Mouse (Mus musculus) liver, embryonic 11.5 days (tissue): ENCODE measurements around the gene Prune2. TPM values are rescaled to one million over a fixed set of nuclear protein-coding genes. Genes with fewer than 3 reads are reported as not detected.
A peak's percentile ranks its signal among the peaks of the same experiment; 100 is the strongest.

ENCODE experiments used
- ATAC-seq: fragments of 200-750 bp; cut with Nextera tagmentation; replicated peaks from 2 replicates; pipeline ENCODE4 v1.8.0; 2017; ENCODE audit warnings: moderate number of reproducible peaks, mild to moderate bottlenecking, moderate TSS enrichment, moderate library complexity; ENCODE audit not compliant: low FRiP score
- DNase-seq: peaks from one replicate; pipeline ENCODE4 v3.0.0-alpha.2; 2017; ENCODE audit warnings: low spot score
- H3K27ac ChIP-seq: fragments of 300-500 bp; sonication (generic); 2 replicates; pipeline ENCODE4 v1.5.1; 2014; ENCODE audit warnings: mild to moderate bottlenecking, low read depth, low read length, control low read depth
- H3K27me3 ChIP-seq: fragments of 300-500 bp; sonication (generic); replicated peaks from 2 replicates; pipeline ENCODE4 v1.6.1; 2014; ENCODE audit warnings: low read length, mixed read lengths; ENCODE audit not compliant: control insufficient read depth, insufficient read depth
- H3K36me3 ChIP-seq: fragments of 300-500 bp; sonication (generic); 2 replicates; pipeline ENCODE4 v1.6.1; 2014; ENCODE audit warnings: mild to moderate bottlenecking, low read length, moderate library complexity, mixed read lengths; ENCODE audit not compliant: control insufficient read depth, insufficient read depth
- H3K4me1 ChIP-seq: fragments of 300-500 bp; sonication (generic); replicated peaks from 2 replicates; pipeline ENCODE4 v1.6.1; 2014; ENCODE audit warnings: low read length, mixed read lengths; ENCODE audit not compliant: control insufficient read depth, insufficient read depth
- H3K4me2 ChIP-seq: fragments of 300-500 bp; sonication (generic); 2 replicates; pipeline ENCODE4 v1.6.1; 2014; ENCODE audit warnings: mild to moderate bottlenecking, control low read depth, moderate library complexity
- H3K4me3 ChIP-seq: fragments of 300-500 bp; sonication (generic); 2 replicates; pipeline ENCODE4 v1.5.1; 2014; ENCODE audit warnings: low read depth, low read length, control low read depth
- H3K9ac ChIP-seq: fragments of 300-500 bp; sonication (generic); 2 replicates; pipeline ENCODE4 v1.6.1; 2014; ENCODE audit warnings: low read depth, low read length, control low read depth
- H3K9me3 ChIP-seq: fragments of 300-500 bp; sonication (generic); 2 replicates; pipeline ENCODE4 v1.6.1; 2016; ENCODE audit warnings: low read length, inconsistent platforms, mixed read lengths; ENCODE audit not compliant: control insufficient read depth
- WGBS: fragments of 180-500 bp; shearing (Covaris S2); extraction: QIAGEN DNeasy Blood & Tissue Kit; methylation state at CpG from one replicate; pipeline ENCODE4 v1.1.7; 2014; 5-methylcytosine and 5-hydroxymethylcytosine counted together
- polyA plus RNA-seq: library from polyadenylated mRNA; unstranded; fragments of >200 nt; fragmentation: Nextera tagmentation; extraction: Ambion mirVana; gene quantifications from 2 replicates; pipeline ENCODE4 v1.2.1, GENCODE M21; 2014

The Prune2 gene
- polyA plus RNA-seq, 1 experiment from 2014 or later = 1.4 TPM

DNA sequence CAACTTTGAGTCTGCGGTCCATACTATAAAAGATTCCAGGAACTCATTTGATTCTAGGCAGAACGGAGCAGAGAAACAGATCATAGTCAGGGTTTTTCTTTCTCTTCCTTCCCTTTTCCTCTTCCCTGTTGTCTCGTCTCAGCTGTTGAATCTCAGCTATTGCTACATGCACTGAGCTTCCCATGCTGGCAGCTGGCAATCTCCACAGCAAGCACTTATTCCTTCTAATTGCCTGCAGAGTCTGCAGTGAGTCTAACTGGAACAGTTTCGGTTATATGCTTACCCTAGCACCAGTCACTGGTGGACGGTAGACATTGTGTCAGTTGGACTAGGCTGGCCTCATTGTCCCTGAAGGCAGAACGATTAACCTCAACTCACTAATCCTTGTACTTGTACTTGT is 188.3 kb downstream of the Prune2 start:
- no peaks in the 10 kb centered on the region for H3K4me1 ChIP-seq
- DNase-seq (no peak), ATAC-seq (no peak)
- no peaks in the 10 kb centered on the region for H3K36me3 ChIP-seq
- no peak overlapping the region for H3K27ac ChIP-seq
- no peaks in the 10 kb centered on the region for H3K27me3 ChIP-seq
- no peak overlapping the region for H3K4me3 ChIP-seq
- no peak overlapping the region for H3K4me2 ChIP-seq
- 77% methylated on average over 6 of the region's 6 CpGs for WGBS
- no peak overlapping the region for H3K9ac ChIP-seq
- no peaks in the 10 kb centered on the region for H3K9me3 ChIP-seq

DNA sequence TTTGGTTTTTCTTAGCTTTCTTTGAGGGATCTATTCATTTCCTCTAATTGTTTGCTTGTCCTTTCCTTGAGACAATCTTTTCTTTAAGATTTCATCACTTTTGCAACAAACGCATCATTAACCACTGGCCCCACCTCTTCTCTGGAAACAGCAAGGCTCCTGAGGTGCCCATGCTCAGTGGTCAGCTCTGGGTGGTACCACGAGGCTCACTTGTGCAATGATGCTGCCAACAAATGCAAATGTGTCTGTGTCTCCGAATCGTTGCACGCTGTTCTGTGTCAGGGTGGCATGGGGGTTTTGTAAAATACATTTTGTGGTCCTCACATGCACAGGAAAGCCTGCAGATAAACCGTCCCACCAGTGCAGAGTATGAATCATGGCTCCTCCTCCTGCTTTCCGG is 194.1 kb downstream of the Prune2 start:
- Histone ChIP-seq H3K4me1 (no peaks in the 10 kb centered on the region), H3K27me3 (no peaks in the 10 kb centered on the region), H3K4me2 (no peak overlapping the region), H3K36me3 (no peaks in the 10 kb centered on the region), H3K9me3 (no peaks in the 10 kb centered on the region), H3K27ac (no peak overlapping the region), H3K9ac (no peak overlapping the region), H3K4me3 (no peak overlapping the region)
- 73% methylated on average over 7 of the region's 7 CpGs for WGBS
- DNase-seq (no peak), ATAC-seq (no peak)

DNA sequence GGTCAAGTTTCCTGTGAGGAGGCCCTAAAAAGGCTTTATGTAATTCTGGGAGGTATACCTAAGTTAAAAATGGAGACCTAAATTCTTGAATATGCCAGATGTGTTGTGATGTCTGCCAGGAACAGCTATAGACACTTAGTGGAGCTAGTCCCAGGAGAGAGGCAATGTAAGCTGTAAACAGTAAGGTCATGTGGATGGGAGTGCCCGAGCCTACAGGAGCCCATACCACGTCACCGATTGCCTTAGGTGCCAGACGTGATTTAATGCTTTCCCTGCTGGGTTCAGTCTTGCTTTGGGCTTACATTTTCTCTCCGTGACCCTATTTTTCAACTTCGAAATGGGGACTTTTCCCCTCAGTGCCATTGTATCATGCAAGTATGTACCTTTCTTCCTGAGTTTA is 195.9 kb downstream of the Prune2 start:
- no peak overlapping the region for H3K4me2 ChIP-seq
- WGBS = 81% methylated on average over 6 of the region's 6 CpGs

DNA sequence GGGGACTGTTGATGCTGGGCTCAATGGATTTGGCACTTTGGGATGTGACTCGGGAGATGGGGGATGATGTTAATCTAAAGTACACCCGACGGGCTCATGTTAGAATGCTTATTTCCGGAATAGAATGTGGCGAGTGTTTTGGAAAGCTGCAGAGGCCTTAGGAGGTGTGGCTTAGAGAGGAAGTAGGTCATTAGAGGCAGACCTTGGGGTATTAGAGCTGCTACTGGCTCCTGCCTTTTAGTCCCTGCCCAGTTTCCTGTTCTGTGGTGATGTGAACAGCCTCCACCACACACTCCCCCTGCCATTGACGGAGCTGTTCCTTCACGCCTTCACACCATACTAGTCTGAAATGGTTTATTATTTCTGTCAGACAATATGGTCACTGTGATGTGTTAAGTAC is 196.5 kb downstream of the Prune2 start:
- Histone ChIP-seq H3K36me3 (no peaks in the 10 kb centered on the region), H3K27me3 (no peaks in the 10 kb centered on the region), H3K4me3 (no peak overlapping the region), H3K9me3 (no peaks in the 10 kb centered on the region), H3K27ac (no peak overlapping the region), H3K4me1 (no peaks in the 10 kb centered on the region), H3K4me2 (no peak overlapping the region), H3K9ac (no peak overlapping the region)
- DNase-seq = no peak
- ATAC-seq = no peak
- WGBS = 74% methylated on average over 7 of the region's 7 CpGs

More for the DNA sequence above, 195.9 kb downstream of the Prune2 start:
- no peaks in the 10 kb centered on the region for H3K27me3 ChIP-seq
- no peaks in the 10 kb centered on the region for H3K4me1 ChIP-seq
- no peaks in the 10 kb centered on the region for H3K9me3 ChIP-seq
- no peak overlapping the region for H3K27ac ChIP-seq
- no peak for ATAC-seq
- no peak overlapping the region for H3K4me3 ChIP-seq
- no peak overlapping the region for H3K9ac ChIP-seq
- no peaks in the 10 kb centered on the region for H3K36me3 ChIP-seq
- no peak for DNase-seq

DNA sequence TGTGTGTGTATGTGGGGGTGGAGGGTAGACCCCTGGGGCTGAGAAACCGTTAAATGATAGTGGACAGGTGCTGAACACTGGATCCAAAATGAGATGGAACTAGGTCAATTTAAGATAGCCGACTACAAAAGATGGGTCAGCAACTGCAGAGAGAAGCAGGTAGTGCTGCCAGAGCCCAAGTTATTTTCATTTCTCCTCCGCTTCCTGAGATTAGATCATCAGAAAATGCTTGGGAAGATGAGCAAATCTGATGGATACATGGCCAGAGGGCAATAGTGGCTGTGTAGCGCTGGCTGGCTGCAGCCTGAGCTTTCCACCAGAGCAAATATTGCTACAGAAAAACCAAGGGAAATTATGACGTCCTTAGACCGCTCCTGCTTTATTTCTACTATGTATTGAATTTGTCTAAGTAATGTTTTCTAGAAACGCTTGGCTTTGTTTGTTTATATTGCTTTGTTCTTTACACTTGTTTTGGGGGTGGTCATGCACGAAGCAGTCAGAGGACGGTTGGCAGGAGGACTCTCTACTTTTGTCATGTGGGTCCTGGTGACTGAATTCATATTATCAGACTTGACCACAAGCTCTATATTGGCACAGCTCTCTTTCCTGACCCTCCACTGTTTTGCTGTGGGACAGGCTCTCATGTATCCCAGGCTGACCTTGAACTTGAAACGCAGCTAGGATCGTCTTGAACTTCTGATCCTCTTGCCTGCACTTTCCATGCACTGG is 198.2 kb downstream of the Prune2 start:
- DNase-seq (no peak), ATAC-seq (no peak)
- Histone ChIP-seq H3K27ac (no peak overlapping the region), H3K27me3 (no peaks in the 10 kb centered on the region; the same call in 1 of the 2 replicates), H3K36me3 (no peaks in the 10 kb centered on the region), H3K4me2 (no peak overlapping the region), H3K9ac (no peak overlapping the region), H3K4me3 (no peak overlapping the region), H3K9me3 (no peaks in the 10 kb centered on the region), H3K4me1 (no peaks in the 10 kb centered on the region)
- WGBS = 88% methylated on average over 11 of the region's 11 CpGs

DNA sequence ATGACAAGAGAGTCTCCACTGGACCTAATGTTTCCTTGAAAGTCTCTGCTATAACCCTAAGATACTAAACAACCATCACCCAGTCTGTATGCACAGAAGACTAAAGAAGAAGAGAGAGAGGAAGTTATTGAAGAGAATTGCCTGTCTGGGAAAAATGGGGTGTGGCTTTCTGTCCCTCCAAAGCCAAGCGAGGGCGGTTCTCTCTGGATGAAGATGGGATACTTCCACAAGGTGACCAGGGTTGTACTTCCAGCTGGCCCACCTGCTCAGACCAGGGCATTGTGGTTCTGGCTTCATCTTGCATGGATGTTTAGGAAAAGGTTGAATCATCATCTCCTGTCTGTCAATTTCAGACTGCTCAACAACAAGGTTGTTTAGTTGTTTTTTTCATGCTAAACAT is 199.3 kb downstream of the Prune2 start:
- H3K27me3 ChIP-seq = no peaks in the 10 kb centered on the region; the same call in 1 of the 2 replicates
- H3K9ac ChIP-seq = no peak overlapping the region
- WGBS = 71% methylated on average over 2 of the region's 2 CpGs
- no peak overlapping the region for H3K4me2 ChIP-seq
- H3K36me3 ChIP-seq = no peaks in the 10 kb centered on the region
- no peak overlapping the region for H3K4me3 ChIP-seq
- no peak overlapping the region for H3K27ac ChIP-seq
- no peak for DNase-seq
- ATAC-seq = no peak
- no peaks in the 10 kb centered on the region for H3K4me1 ChIP-seq
- H3K9me3 ChIP-seq = no peaks in the 10 kb centered on the region

DNA sequence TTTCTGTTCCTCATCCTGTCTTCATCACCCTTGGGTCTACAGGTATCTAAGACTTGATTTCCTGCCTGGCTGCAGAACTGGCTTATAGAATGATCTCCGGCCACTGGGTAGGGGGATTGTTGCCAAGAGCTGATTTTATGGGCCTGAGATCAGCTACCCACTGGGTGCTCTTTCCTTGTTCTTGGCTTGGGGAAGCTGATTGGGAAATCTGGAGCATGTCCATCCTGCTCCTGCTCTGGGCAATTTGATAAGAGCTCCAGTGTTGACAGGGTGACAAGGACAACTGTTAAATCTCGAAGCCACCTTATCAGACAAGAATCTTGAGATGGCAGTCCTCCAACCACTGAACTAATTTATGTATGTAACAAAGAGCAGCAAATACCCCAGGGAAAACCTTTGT is 203.8 kb downstream of the Prune2 start:
- no peak overlapping the region for H3K27ac ChIP-seq
- no peak overlapping the region for H3K4me3 ChIP-seq
- H3K27me3 ChIP-seq = no peaks in the 10 kb centered on the region; the same call in 1 of the 2 replicates
- H3K4me2 ChIP-seq = no peak overlapping the region
- DNase-seq (no peak), ATAC-seq (no peak)
- no peak overlapping the region for H3K9ac ChIP-seq
- H3K36me3 ChIP-seq = no peaks in the 10 kb centered on the region
- 38% methylated on average over 2 of the region's 2 CpGs for WGBS
- H3K9me3 ChIP-seq = no peaks in the 10 kb centered on the region
- peaks cover 3% of the 10 kb centered on the region for H3K4me1 ChIP-seq

DNA sequence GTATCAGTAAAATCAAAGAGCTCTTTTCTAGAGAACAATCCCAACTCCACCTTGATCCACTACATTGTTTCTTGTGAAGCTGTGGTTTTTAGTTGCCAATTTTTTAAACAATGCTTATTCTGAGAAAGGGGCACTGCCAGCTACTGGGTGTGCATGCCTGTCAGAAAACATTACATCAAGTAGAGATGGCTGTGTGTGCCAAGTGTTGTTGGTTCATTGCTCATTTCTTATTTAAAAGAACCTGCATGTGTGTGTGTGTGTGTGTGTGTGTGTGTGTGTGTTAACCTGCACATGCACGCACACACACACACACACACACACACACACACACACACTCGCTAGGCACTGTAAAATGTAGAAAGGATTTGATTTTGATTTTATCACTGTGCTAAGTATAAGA is 204.3 kb downstream of the Prune2 start:
- H3K9ac ChIP-seq = no peak overlapping the region
- ATAC-seq = no peak
- H3K4me2 ChIP-seq = no peak overlapping the region
- DNase-seq = no peak
- no peaks in the 10 kb centered on the region; the same call in 1 of the 2 replicates for H3K27me3 ChIP-seq
- no peak overlapping the region for H3K27ac ChIP-seq
- WGBS = 71% methylated on average over 2 of the region's 2 CpGs
- H3K4me3 ChIP-seq = no peak overlapping the region
- H3K9me3 ChIP-seq = no peaks in the 10 kb centered on the region
- peaks cover 3% of the 10 kb centered on the region for H3K4me1 ChIP-seq
- no peaks in the 10 kb centered on the region for H3K36me3 ChIP-seq

DNA sequence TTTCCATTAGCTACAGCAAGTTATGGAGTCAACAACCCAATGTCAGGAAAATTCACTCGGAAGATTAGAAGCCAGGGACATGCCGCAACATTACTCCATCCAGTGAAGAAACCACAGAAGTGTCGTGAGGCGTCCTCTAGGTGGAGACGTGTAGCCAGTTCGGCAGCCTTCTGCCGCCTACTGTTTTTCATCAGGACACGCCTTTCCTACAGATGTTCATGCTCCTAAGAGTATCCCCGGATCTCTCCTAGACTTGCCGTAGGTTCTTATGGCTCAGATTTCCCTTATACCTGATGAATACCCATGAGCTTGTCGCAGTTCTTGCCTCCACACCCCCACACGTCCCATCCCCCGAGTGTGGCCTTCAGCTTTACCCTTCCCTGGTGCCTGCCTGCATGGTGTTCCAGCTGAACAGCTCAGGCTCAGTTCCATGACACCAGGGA is 207.6 kb downstream of the Prune2 start:
- Histone ChIP-seq H3K27me3 (no peaks in the 10 kb centered on the region), H3K9me3 (no peaks in the 10 kb centered on the region), H3K9ac (no peak overlapping the region), H3K27ac (no peak overlapping the region), H3K36me3 (no peaks in the 10 kb centered on the region), H3K4me3 (no peak overlapping the region), H3K4me1 (peaks cover 3% of the 10 kb centered on the region), H3K4me2 (peak overlapping the region; percentile 31; the same call in 1 of the 2 replicates)
- DNase-seq = peak; percentile 42
- 16% methylated on average over 13 of the region's 13 CpGs for WGBS
- peak; percentile 71 for ATAC-seq
